ENCODE assay signal across 8 mouse cellular contexts in genomic region chr1:191574871-191575457, GRCm38 (mm10). TPM values are rescaled to one million over a fixed set of nuclear protein-coding genes. Genes with fewer than 3 reads are reported as not detected.
DNase-seq lines count a peak whose midpoint lies in the region; ATAC-seq and TF ChIP-seq lines count a peak whose summit lies in the region.

No protein-coding gene starts in this region.

- WGBS in forebrain, postnatal 0 days, result under 1% methylated on average over 52 of the region's 52 CpGs

- H3K27ac ChIP-seq in forebrain, postnatal 0 days (ENCODE audit: low read depth, low read length), result no peak overlapping the region

- no peak for TF ChIP-seq POLR2A in brain, embryonic 14.5 days (IDR thresholded peaks at IDR 0.05; ENCODE audit: borderline replicate concordance, extremely low read depth, insufficient read depth, insufficient read length, poor library complexity, severe bottlenecking)

- DNase-seq in retina, embryonic 14.5 days (ENCODE audit: low spot score), result peak; percentile 67
- no peak for DNase-seq in retina, postnatal 1 day
- peak; percentile 86 for DNase-seq in brain, embryonic 14.5 days (ENCODE audit: low read depth)
- DNase-seq in forebrain, postnatal 0 days, result peak; percentile 66
- peak; percentile 59 for DNase-seq in kidney, postnatal 14 days
- DNase-seq in testis, postnatal 10 days (ENCODE audit: low spot score), result peak; percentile 71
- no peak for DNase-seq in urinary bladder, postnatal 10 days (ENCODE audit: low spot score)

- TF ChIP-seq CTCF in brain, embryonic 14.5 days (IDR thresholded peaks at IDR 0.05; ENCODE audit: borderline replicate concordance, extremely low read depth, insufficient read depth, insufficient read length), result no peak
- TF ChIP-seq CTCF in forebrain, postnatal 0 days (IDR thresholded peaks at IDR 0.05; ENCODE audit: low read depth), result no peak

- H3K4me3 ChIP-seq in forebrain, postnatal 0 days (ENCODE audit: low read depth, low read length), result peak overlapping the region; percentile 69
- H3K4me3 ChIP-seq in megakaryocyte, embryonic 14.5 days (replicated peaks), result peak overlapping the region; percentile 95

- ATAC-seq in forebrain, postnatal 0 days, result no peak

- H3K36me3 ChIP-seq in forebrain, postnatal 0 days (ENCODE audit: insufficient read depth), result no peaks in the 10 kb centered on the region
- H3K36me3 ChIP-seq in megakaryocyte, embryonic 14.5 days (replicated peaks; ENCODE audit: low read length), result peaks cover 24% of the 10 kb centered on the region

- H3K9ac ChIP-seq in forebrain, postnatal 0 days, result peak overlapping the region; percentile 36

- peaks cover 15% of the 10 kb centered on the region for H3K4me1 ChIP-seq in forebrain, postnatal 0 days (ENCODE audit: insufficient read depth)
- H3K4me1 ChIP-seq in megakaryocyte, embryonic 14.5 days, result peaks cover 42% of the 10 kb centered on the region

- no peaks in the 10 kb centered on the region for H3K9me3 ChIP-seq in forebrain, postnatal 0 days (ENCODE audit: low read length)
- no peaks in the 10 kb centered on the region for H3K9me3 ChIP-seq in megakaryocyte, embryonic 14.5 days

- H3K4me2 ChIP-seq in forebrain, postnatal 0 days (ENCODE audit: low read depth), result peak overlapping the region; percentile 77

- H3K27me3 ChIP-seq in forebrain, postnatal 0 days (ENCODE audit: insufficient read depth, low read length), result no peaks in the 10 kb centered on the region
- H3K27me3 ChIP-seq in megakaryocyte, embryonic 14.5 days (replicated peaks), result no peaks in the 10 kb centered on the region

RNA-seq across cellular contexts. Expression of gene Dtl, which starts 0.4 kb away (rescaled TPM):
- 8.0 and 12.0 TPM in 2 replicates for polyA plus RNA-seq in brain, embryonic 14.5 days (2012; rRNA removed)
- 3.2 and 5.8 TPM in 2 replicates for total RNA-seq in forebrain, postnatal 0 days (2014; rRNA removed)
- polyA plus RNA-seq in forebrain, postnatal 0 days (2015; fragmentation: Nextera tagmentation; extraction: Ambion mirVana), result 2.8 and 4.5 TPM in 2 replicates
- 1.5 and 2.3 TPM in 2 replicates for polyA plus RNA-seq in megakaryocyte, embryonic 14.5 days (2012; ENCODE audit: insufficient read depth, low replicate concordance)

RNA-seq across cellular contexts. Expression of gene Ints7, which starts 0.5 kb away (rescaled TPM):
- 48.7 and 50.8 TPM in 2 replicates for polyA plus RNA-seq in brain, embryonic 14.5 days (2012; rRNA removed)
- 29.8 and 47.8 TPM in 2 replicates for total RNA-seq in forebrain, postnatal 0 days (2014; rRNA removed)
- 21.6 and 27.9 TPM in 2 replicates for polyA plus RNA-seq in forebrain, postnatal 0 days (2015; fragmentation: Nextera tagmentation; extraction: Ambion mirVana)
- 3.4 and 5.8 TPM in 2 replicates for polyA plus RNA-seq in megakaryocyte, embryonic 14.5 days (2012; ENCODE audit: insufficient read depth, low replicate concordance)

Comparison
In these comparisons a context has a peak if more than half of its experiments do, and no peak if none do; other contexts are left out.
1. DNase-seq: peak in retina, embryonic 14.5 days (single experiment), brain, embryonic 14.5 days (single experiment), forebrain, postnatal 0 days (single experiment), kidney, postnatal 14 days (single experiment) and testis, postnatal 10 days (single experiment); none in retina, postnatal 1 day (single experiment) and urinary bladder, postnatal 10 days (single experiment).